Mouse (Mus musculus): ENCODE results near the gene Khnyn. TPM values are rescaled to one million over a fixed set of nuclear protein-coding genes. Genes with fewer than 3 reads are reported as not detected.
A peak's percentile ranks its signal among the peaks of the same experiment; 100 is the strongest.

Gene Khnyn
- polyA plus RNA-seq, 1 experiment = 47.4 TPM

- Histone ChIP-seq H3K27ac (ENCODE audit: insufficient read depth, low read length) (peak overlapping the region; percentile 65), H3K4me3 (replicated peaks; ENCODE audit: insufficient read depth, low read depth, low read length) (peak overlapping the region; percentile 50), H3K27me3 (ENCODE audit: control insufficient read depth, insufficient read depth, low read length) (no peaks in the 10 kb centered on the region), H3K4me1 (ENCODE audit: control insufficient read depth, insufficient read depth, low read length) (peaks cover 25% of the 10 kb centered on the region)
- TF ChIP-seq CTCF (IDR thresholded peaks at IDR 0.05; ENCODE audit: borderline replicate concordance, insufficient read depth, low read depth, low read length) (peak; percentile 97), POLR2A (IDR thresholded peaks at IDR 0.05; ENCODE audit: borderline replicate concordance, insufficient read depth, low read length) (peak; percentile 26; the same call in 1 of the 2 replicates)
- 7% methylated on average over 30 of the region's 30 CpGs for WGBS
- peak; percentile 91 to 95 for DNase-seq
Measured at GRCm38 (mm10) chr14:55873714-55874683, 10.7 kb upstream of the Khnyn start.

- peak; percentile 63 to 75 for DNase-seq
- TF ChIP-seq POLR2A (IDR thresholded peaks at IDR 0.05; ENCODE audit: borderline replicate concordance, insufficient read depth, low read length) (peak; percentile 48; the same call in 1 of the 2 replicates), CTCF (IDR thresholded peaks at IDR 0.05; ENCODE audit: borderline replicate concordance, insufficient read depth, low read depth, low read length) (0 out of 2 replicates have a peak, but pooled peaks have one; percentile 14)
- Histone ChIP-seq H3K27me3 (ENCODE audit: control insufficient read depth, insufficient read depth, low read length) (no peaks in the 10 kb centered on the region), H3K4me1 (ENCODE audit: control insufficient read depth, insufficient read depth, low read length) (peaks cover 33% of the 10 kb centered on the region), H3K27ac (ENCODE audit: insufficient read depth, low read length) (peak overlapping the region; percentile 85), H3K4me3 (replicated peaks; ENCODE audit: insufficient read depth, low read depth, low read length) (peak overlapping the region; percentile 32)
- 16% methylated on average over 14 of the region's 14 CpGs for WGBS
Measured at GRCm38 (mm10) chr14:55877469-55878315, 7.1 kb upstream of the Khnyn start.

- TF ChIP-seq CTCF (IDR thresholded peaks at IDR 0.05; ENCODE audit: borderline replicate concordance, insufficient read depth, low read depth, low read length) = peak; percentile 22; the same call in 1 of the 2 replicates
- TF ChIP-seq POLR2A (IDR thresholded peaks at IDR 0.05; ENCODE audit: borderline replicate concordance, insufficient read depth, low read length) = no peak
Measured at GRCm38 (mm10) chr14:55878316-55878940, 6.3 kb upstream of the Khnyn start.

GRCm38 (mm10) chr14:55879623-55880022 is 5.1 kb upstream of the Khnyn start:
- TF ChIP-seq POLR2A (IDR thresholded peaks at IDR 0.05; ENCODE audit: borderline replicate concordance, insufficient read depth, low read length) = 0 out of 2 replicates have a peak, but pooled peaks have one; percentile 1
- TF ChIP-seq CTCF (IDR thresholded peaks at IDR 0.05; ENCODE audit: borderline replicate concordance, insufficient read depth, low read depth, low read length) = peak; percentile 71
- H3K4me1 ChIP-seq (ENCODE audit: control insufficient read depth, insufficient read depth, low read length) = peaks cover 20% of the 10 kb centered on the region
- no peaks in the 10 kb centered on the region for H3K27me3 ChIP-seq (ENCODE audit: control insufficient read depth, insufficient read depth, low read length)
- WGBS = 16% methylated on average over 1 of the region's 1 CpGs
- peak overlapping the region; percentile 14; the same call in 1 of the 2 replicates for H3K27ac ChIP-seq (ENCODE audit: insufficient read depth, low read length)
- no peak overlapping the region for H3K4me3 ChIP-seq (replicated peaks; ENCODE audit: insufficient read depth, low read depth, low read length)
- peak; percentile 75 to 76 for DNase-seq

More at GRCm38 (mm10) chr14:55878316-55878940, 6.3 kb upstream of the Khnyn start:
- DNase-seq = peak in 1 of 2 experiments; percentile 30
- WGBS = 11% methylated on average over 7 of the region's 7 CpGs
- Histone ChIP-seq H3K27me3 (ENCODE audit: control insufficient read depth, insufficient read depth, low read length) (no peaks in the 10 kb centered on the region), H3K27ac (ENCODE audit: insufficient read depth, low read length) (peak overlapping the region; percentile 23; the same call in 1 of the 2 replicates), H3K4me3 (replicated peaks; ENCODE audit: insufficient read depth, low read depth, low read length) (peak overlapping the region; percentile 32), H3K4me1 (ENCODE audit: control insufficient read depth, insufficient read depth, low read length) (peaks cover 26% of the 10 kb centered on the region)

GRCm38 (mm10) chr14:55880982-55881381 is 3.8 kb upstream of the Khnyn start:
- TF ChIP-seq POLR2A (IDR thresholded peaks at IDR 0.05; ENCODE audit: borderline replicate concordance, insufficient read depth, low read length) (no peak), CTCF (IDR thresholded peaks at IDR 0.05; ENCODE audit: borderline replicate concordance, insufficient read depth, low read depth, low read length) (no peak)
- Histone ChIP-seq H3K4me3 (replicated peaks; ENCODE audit: insufficient read depth, low read depth, low read length) (peak overlapping the region; percentile 37), H3K4me1 (ENCODE audit: control insufficient read depth, insufficient read depth, low read length) (peaks cover 20% of the 10 kb centered on the region), H3K27me3 (ENCODE audit: control insufficient read depth, insufficient read depth, low read length) (no peaks in the 10 kb centered on the region), H3K27ac (ENCODE audit: insufficient read depth, low read length) (peak overlapping the region; percentile 82)
- 39% methylated on average over 8 of the region's 8 CpGs for WGBS
- DNase-seq = peak; percentile 30 to 36

GRCm38 (mm10) chr14:55882171-55882641 is 2.5 kb upstream of the Khnyn start:
- Histone ChIP-seq H3K4me1 (ENCODE audit: control insufficient read depth, insufficient read depth, low read length) (peaks cover 27% of the 10 kb centered on the region), H3K4me3 (replicated peaks; ENCODE audit: insufficient read depth, low read depth, low read length) (peak overlapping the region; percentile 96), H3K27me3 (ENCODE audit: control insufficient read depth, insufficient read depth, low read length) (no peaks in the 10 kb centered on the region), H3K27ac (ENCODE audit: insufficient read depth, low read length) (peak overlapping the region; percentile 34)
- TF ChIP-seq POLR2A (IDR thresholded peaks at IDR 0.05; ENCODE audit: borderline replicate concordance, insufficient read depth, low read length) (peak; percentile 32; the same call in 1 of the 2 replicates), CTCF (IDR thresholded peaks at IDR 0.05; ENCODE audit: borderline replicate concordance, insufficient read depth, low read depth, low read length) (no peak)
- DNase-seq = peak; percentile 95 to 99
- WGBS = 9% methylated on average over 6 of the region's 6 CpGs
